Mouse (Mus musculus): ENCODE measurements around the gene Pcmt1. TPM values are rescaled to one million over a fixed set of nuclear protein-coding genes. Genes with fewer than 3 reads are reported as not detected.

Pcmt1 gene
- polyA plus RNA-seq, 1 experiment = 61.6 TPM

DNA sequence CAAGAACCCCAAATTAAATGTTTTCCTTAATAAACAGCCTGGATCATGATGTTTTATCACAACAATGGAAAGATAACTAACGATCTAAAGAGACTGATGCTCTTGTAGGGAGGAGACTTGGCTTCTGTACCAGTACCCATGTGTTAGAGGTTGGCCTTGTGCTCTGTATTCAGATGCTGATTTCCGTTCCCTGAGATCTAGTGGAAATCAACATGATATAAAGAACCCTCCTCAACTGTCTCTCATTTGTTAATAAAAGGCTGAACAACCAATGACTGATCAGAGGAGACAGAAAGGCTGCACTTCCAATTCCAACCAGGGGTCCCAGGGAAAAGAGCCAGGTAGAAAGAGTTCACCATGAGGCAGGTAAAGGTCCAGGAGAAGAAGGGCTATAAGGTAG lies 35.0 kb downstream of the Pcmt1 start:
- H3K4me3 ChIP-seq = no peak overlapping the region
- H3K36me3 ChIP-seq (ENCODE audit: control insufficient read depth, insufficient read depth) = peaks cover 30% of the 10 kb centered on the region
- H3K27me3 ChIP-seq (ENCODE audit: control insufficient read depth, insufficient read depth, insufficient read length) = no peaks in the 10 kb centered on the region
- no peak overlapping the region for H3K4me2 ChIP-seq (ENCODE audit: low read depth)
- no peak overlapping the region for H3ac ChIP-seq (ENCODE audit: control insufficient read depth, insufficient read length)
- TF ChIP-seq TCF3 (IDR thresholded peaks at IDR 0.05; ENCODE audit: insufficient read length, low read depth) (no peak), MYOD1 (IDR thresholded peaks at IDR 0.05; ENCODE audit: control insufficient read depth in 1 of 3, insufficient read length in 2 of 3, low read depth in 2 of 3) (no peak), USF1 (IDR thresholded peaks at IDR 0.05; ENCODE audit: low read depth) (no peak), MAX (IDR thresholded peaks at IDR 0.05; ENCODE audit: low read depth) (no peak), REST (IDR thresholded peaks at IDR 0.05; ENCODE audit: insufficient read depth, insufficient read length) (no peak), CEBPB (IDR thresholded peaks at IDR 0.05; ENCODE audit: insufficient read depth, poor library complexity, severe bottlenecking) (no peak), SRF (IDR thresholded peaks at IDR 0.05; ENCODE audit: control insufficient read depth, insufficient read length, low read depth) (no peak), POLR2A (IDR thresholded peaks at IDR 0.05; ENCODE audit: insufficient read length, low read depth) (no peak), POLR2AphosphoS2 (IDR thresholded peaks at IDR 0.05; ENCODE audit: insufficient read length, low read depth) (no peak), E2F4 (IDR thresholded peaks at IDR 0.05; ENCODE audit: insufficient read depth) (no peak), TCF12 (IDR thresholded peaks at IDR 0.05; ENCODE audit: insufficient read depth, poor library complexity, severe bottlenecking) (no peak), MYOG (IDR thresholded peaks at IDR 0.05; ENCODE audit: control insufficient read depth in 1 of 3, insufficient read depth in 1 of 3, insufficient read length in 2 of 3, low read depth in 2 of 3) (no peak)
- peaks cover 14% of the 10 kb centered on the region for H3K79me2 ChIP-seq (ENCODE audit: control insufficient read depth, insufficient read depth)

DNA sequence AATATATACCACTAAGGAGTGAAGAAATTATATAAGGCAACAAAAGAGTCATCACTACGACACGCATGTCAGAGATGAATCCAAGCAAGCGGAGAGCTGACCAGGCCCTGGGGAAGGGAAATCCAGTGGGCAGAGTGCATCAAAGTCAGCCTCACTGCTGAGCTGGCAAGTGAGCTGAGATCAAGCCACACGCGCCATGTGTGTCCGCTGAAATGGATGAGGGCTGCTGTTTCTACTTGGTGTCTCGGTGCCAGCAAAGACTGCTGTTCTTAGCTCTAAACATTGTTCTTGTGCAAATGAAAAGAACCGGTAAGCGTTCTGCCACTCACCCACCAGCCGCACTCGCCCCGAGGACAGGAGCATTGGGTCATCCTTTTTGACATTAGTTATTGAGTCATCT lies 40.6 kb downstream of the Pcmt1 start:
- H3K36me3 ChIP-seq (ENCODE audit: control insufficient read depth, insufficient read depth) = peaks cover 29% of the 10 kb centered on the region
- H3ac ChIP-seq (ENCODE audit: control insufficient read depth, insufficient read length) = no peak overlapping the region
- H3K79me2 ChIP-seq (ENCODE audit: control insufficient read depth, insufficient read depth) = no peaks in the 10 kb centered on the region
- H3K27me3 ChIP-seq (ENCODE audit: control insufficient read depth, insufficient read depth, insufficient read length) = no peaks in the 10 kb centered on the region
- no peak overlapping the region for H3K4me3 ChIP-seq
- TF ChIP-seq SRF (IDR thresholded peaks at IDR 0.05; ENCODE audit: control insufficient read depth, insufficient read length, low read depth) (no peak), TCF12 (IDR thresholded peaks at IDR 0.05; ENCODE audit: insufficient read depth, poor library complexity, severe bottlenecking) (no peak), POLR2AphosphoS2 (IDR thresholded peaks at IDR 0.05; ENCODE audit: insufficient read length, low read depth) (no peak), REST (IDR thresholded peaks at IDR 0.05; ENCODE audit: insufficient read depth, insufficient read length) (no peak), TCF3 (IDR thresholded peaks at IDR 0.05; ENCODE audit: insufficient read length, low read depth) (no peak), MYOG (IDR thresholded peaks at IDR 0.05; ENCODE audit: control insufficient read depth in 1 of 3, insufficient read depth in 1 of 3, insufficient read length in 2 of 3, low read depth in 2 of 3) (no peak), E2F4 (IDR thresholded peaks at IDR 0.05; ENCODE audit: insufficient read depth) (no peak), POLR2A (IDR thresholded peaks at IDR 0.05; ENCODE audit: insufficient read length, low read depth) (no peak), USF1 (IDR thresholded peaks at IDR 0.05; ENCODE audit: low read depth) (no peak), MAX (IDR thresholded peaks at IDR 0.05; ENCODE audit: low read depth) (no peak), CEBPB (IDR thresholded peaks at IDR 0.05; ENCODE audit: insufficient read depth, poor library complexity, severe bottlenecking) (no peak), MYOD1 (IDR thresholded peaks at IDR 0.05; ENCODE audit: control insufficient read depth in 1 of 3, insufficient read length in 2 of 3, low read depth in 2 of 3) (no peak)
- H3K4me2 ChIP-seq (ENCODE audit: low read depth) = no peak overlapping the region

DNA sequence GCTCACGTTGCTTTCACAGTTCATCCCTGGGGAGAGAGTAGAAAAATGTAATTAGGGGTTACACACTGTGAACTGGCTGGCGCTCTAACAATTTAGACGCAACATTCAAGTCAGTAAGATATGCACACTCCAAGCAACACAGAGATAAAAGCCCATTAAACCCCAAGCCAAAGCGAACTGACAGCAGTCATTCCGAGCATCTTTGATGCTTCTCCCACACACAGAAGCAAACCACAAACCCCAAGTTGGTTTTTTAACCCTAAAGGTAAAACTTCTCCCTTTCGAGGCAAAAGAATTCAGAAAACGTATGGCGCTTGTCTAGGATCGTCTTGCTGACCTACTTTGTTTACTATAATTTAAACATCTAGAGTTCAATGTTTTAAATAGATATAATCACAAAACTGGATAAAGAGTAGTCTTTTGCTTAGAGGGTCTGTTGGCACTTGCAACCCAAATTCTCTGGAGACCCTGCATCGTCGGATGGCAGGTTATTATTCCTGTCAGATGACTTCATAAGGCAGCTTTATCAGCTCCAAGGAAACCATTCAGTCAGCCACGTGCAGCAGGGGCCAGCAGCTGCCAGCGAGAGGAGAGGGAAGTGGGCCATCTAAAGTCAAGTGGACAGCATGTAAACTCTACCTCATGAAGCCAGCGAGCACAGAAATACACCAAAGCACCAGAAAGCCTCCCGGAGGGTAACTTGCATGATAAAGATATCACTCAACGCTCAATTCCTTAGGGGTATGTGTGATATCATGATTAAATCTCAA lies 49.8 kb downstream of the Pcmt1 start:
- Histone ChIP-seq H3K4me3 (no peak overlapping the region), H3K36me3 (ENCODE audit: control insufficient read depth, insufficient read depth) (peaks cover 21% of the 10 kb centered on the region), H3ac (ENCODE audit: control insufficient read depth, insufficient read length) (no peak overlapping the region), H3K79me2 (ENCODE audit: control insufficient read depth, insufficient read depth) (no peaks in the 10 kb centered on the region), H3K4me2 (ENCODE audit: low read depth) (no peak overlapping the region), H3K27me3 (ENCODE audit: control insufficient read depth, insufficient read depth, insufficient read length) (no peaks in the 10 kb centered on the region)
- TF ChIP-seq POLR2AphosphoS2 (IDR thresholded peaks at IDR 0.05; ENCODE audit: insufficient read length, low read depth) (no peak), REST (IDR thresholded peaks at IDR 0.05; ENCODE audit: insufficient read depth, insufficient read length) (no peak), MYOD1 (IDR thresholded peaks at IDR 0.05; ENCODE audit: control insufficient read depth in 1 of 3, insufficient read length in 2 of 3, low read depth in 2 of 3) (no peak), CEBPB (IDR thresholded peaks at IDR 0.05; ENCODE audit: insufficient read depth, poor library complexity, severe bottlenecking) (no peak), MAX (IDR thresholded peaks at IDR 0.05; ENCODE audit: low read depth) (no peak), TCF12 (IDR thresholded peaks at IDR 0.05; ENCODE audit: insufficient read depth, poor library complexity, severe bottlenecking) (no peak), E2F4 (IDR thresholded peaks at IDR 0.05; ENCODE audit: insufficient read depth) (no peak)

DNA sequence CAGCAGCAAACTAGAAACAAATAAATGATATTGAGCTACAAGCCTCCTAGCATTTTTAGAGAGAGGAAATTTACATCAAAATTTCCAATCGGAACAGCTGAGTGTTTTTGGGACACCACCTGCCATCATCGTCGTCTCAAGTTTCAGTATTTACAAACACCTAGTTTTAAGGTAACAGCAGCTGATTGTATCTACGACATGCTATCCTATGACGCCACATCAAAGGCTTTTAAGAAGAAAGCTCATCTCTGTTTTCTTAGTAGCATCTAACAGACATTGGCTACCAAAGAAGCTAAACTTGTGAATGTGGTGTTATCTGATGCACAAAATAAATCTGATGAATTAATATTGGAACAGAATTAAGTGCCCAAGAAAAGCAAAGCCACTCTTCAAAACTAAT lies 50.6 kb downstream of the Pcmt1 start:
- no peak overlapping the region for H3ac ChIP-seq (ENCODE audit: control insufficient read depth, insufficient read length)
- H3K36me3 ChIP-seq (ENCODE audit: control insufficient read depth, insufficient read depth) = peaks cover 21% of the 10 kb centered on the region
- no peak overlapping the region for H3K4me3 ChIP-seq
- no peaks in the 10 kb centered on the region for H3K27me3 ChIP-seq (ENCODE audit: control insufficient read depth, insufficient read depth, insufficient read length)
- no peak for TF ChIP-seq TCF3 (IDR thresholded peaks at IDR 0.05; ENCODE audit: insufficient read length, low read depth)
- TF ChIP-seq CEBPB (IDR thresholded peaks at IDR 0.05; ENCODE audit: insufficient read depth, poor library complexity, severe bottlenecking) = no peak
- TF ChIP-seq POLR2A (IDR thresholded peaks at IDR 0.05; ENCODE audit: insufficient read length, low read depth) = no peak
- TF ChIP-seq USF1 (IDR thresholded peaks at IDR 0.05; ENCODE audit: low read depth) = no peak
- no peak for TF ChIP-seq E2F4 (IDR thresholded peaks at IDR 0.05; ENCODE audit: insufficient read depth)
- H3K4me2 ChIP-seq (ENCODE audit: low read depth) = no peak overlapping the region
- no peaks in the 10 kb centered on the region for H3K79me2 ChIP-seq (ENCODE audit: control insufficient read depth, insufficient read depth)

DNA sequence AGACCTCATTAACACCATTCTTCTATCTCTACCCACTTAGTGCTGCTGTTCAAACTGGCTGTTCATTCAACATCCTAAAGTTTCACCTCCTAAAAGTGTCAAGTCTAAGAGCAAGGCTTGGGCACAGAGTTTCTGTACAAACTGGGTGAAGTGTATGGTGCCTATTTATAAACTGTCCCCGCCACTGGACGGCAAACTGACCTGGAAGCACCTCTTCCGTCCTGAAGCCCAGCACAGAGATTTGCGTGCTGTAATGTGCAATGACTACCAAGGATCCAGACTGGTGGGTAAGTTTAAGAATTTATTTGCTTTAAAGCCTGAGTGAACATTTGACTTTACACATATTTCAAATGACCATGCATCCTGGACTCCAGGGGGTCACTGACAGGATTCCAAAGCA lies 51.8 kb downstream of the Pcmt1 start:
- TF ChIP-seq USF1 (IDR thresholded peaks at IDR 0.05; ENCODE audit: low read depth) (no peak), MYOD1 (IDR thresholded peaks at IDR 0.05; ENCODE audit: control insufficient read depth in 1 of 3, insufficient read length in 2 of 3, low read depth in 2 of 3) (no peak), SRF (IDR thresholded peaks at IDR 0.05; ENCODE audit: control insufficient read depth, insufficient read length, low read depth) (no peak), TCF3 (IDR thresholded peaks at IDR 0.05; ENCODE audit: insufficient read length, low read depth) (no peak), MYOG (IDR thresholded peaks at IDR 0.05; ENCODE audit: control insufficient read depth in 1 of 3, insufficient read depth in 1 of 3, insufficient read length in 2 of 3, low read depth in 2 of 3) (no peak), POLR2A (IDR thresholded peaks at IDR 0.05; ENCODE audit: insufficient read length, low read depth) (no peak), REST (IDR thresholded peaks at IDR 0.05; ENCODE audit: insufficient read depth, insufficient read length) (no peak), TCF12 (IDR thresholded peaks at IDR 0.05; ENCODE audit: insufficient read depth, poor library complexity, severe bottlenecking) (no peak), E2F4 (IDR thresholded peaks at IDR 0.05; ENCODE audit: insufficient read depth) (no peak)
- H3ac ChIP-seq (ENCODE audit: control insufficient read depth, insufficient read length) = no peak overlapping the region
- no peak overlapping the region for H3K4me2 ChIP-seq (ENCODE audit: low read depth)
- H3K79me2 ChIP-seq (ENCODE audit: control insufficient read depth, insufficient read depth) = no peaks in the 10 kb centered on the region
- no peaks in the 10 kb centered on the region for H3K27me3 ChIP-seq (ENCODE audit: control insufficient read depth, insufficient read depth, insufficient read length)
- no peak overlapping the region for H3K4me3 ChIP-seq
- peaks cover 21% of the 10 kb centered on the region for H3K36me3 ChIP-seq (ENCODE audit: control insufficient read depth, insufficient read depth)

Data from myocyte (in vitro differentiated cells).